Mouse (Mus musculus) neural tube, embryonic 14.5 days (tissue): ENCODE data around the gene Bloc1s5. TPM values are rescaled to one million over a fixed set of nuclear protein-coding genes. Genes with fewer than 3 reads are reported as not detected.

ENCODE experiments used
- ATAC-seq: fragments of 200-750 bp; cut with Nextera tagmentation; 2 replicates; pipeline ENCODE4 v1.8.0; 2017; ENCODE audit warnings: low read depth, mild to moderate bottlenecking, moderate TSS enrichment, moderate library complexity
- H3K27ac ChIP-seq: fragments of 300-500 bp; sonication (generic); 2 replicates; pipeline ENCODE4 v1.5.1; 2014; ENCODE audit warnings: low read depth, mild to moderate bottlenecking, control low read depth, low read length, moderate library complexity, mixed read lengths
- H3K27me3 ChIP-seq: fragments of 300-500 bp; sonication (generic); 2 replicates; pipeline ENCODE4 v1.6.1; 2014; ENCODE audit warnings: low read length; ENCODE audit not compliant: control insufficient read depth, insufficient read depth
- H3K36me3 ChIP-seq: fragments of 300-500 bp; sonication (generic); 2 replicates; pipeline ENCODE4 v1.6.1; 2014; ENCODE audit warnings: low read length, mixed read lengths; ENCODE audit not compliant: control insufficient read depth, insufficient read depth
- H3K4me1 ChIP-seq: fragments of 300-500 bp; sonication (generic); 2 replicates; pipeline ENCODE4 v1.6.1; 2014; ENCODE audit warnings: low read length; ENCODE audit not compliant: control insufficient read depth, insufficient read depth
- H3K4me2 ChIP-seq: fragments of 300-500 bp; sonication (generic); 2 replicates; pipeline ENCODE4 v1.6.1; 2014; ENCODE audit warnings: mild to moderate bottlenecking, low read depth, low read length, control low read depth
- H3K4me3 ChIP-seq: fragments of 300-500 bp; sonication (generic); 2 replicates; pipeline ENCODE4 v1.5.1; 2014; ENCODE audit warnings: low read depth, low read length, control low read depth, mixed read lengths
- H3K9ac ChIP-seq: fragments of 300-500 bp; sonication (generic); replicated peaks from 2 replicates; pipeline ENCODE4 v1.6.1; 2014; ENCODE audit warnings: low read depth, mild to moderate bottlenecking, control low read depth, low read length, mixed read lengths
- H3K9me3 ChIP-seq: fragments of 300-500 bp; sonication (generic); 2 replicates; pipeline ENCODE4 v1.6.1; 2016; ENCODE audit warnings: low read length; ENCODE audit not compliant: control insufficient read depth
- WGBS: fragments of 180-500 bp; shearing (Covaris S2); extraction: QIAGEN DNeasy Blood & Tissue Kit; methylation state at CpG from one replicate; pipeline ENCODE4 v1.1.7; 2014; 5-methylcytosine and 5-hydroxymethylcytosine counted together
- polyA plus RNA-seq: library from polyadenylated mRNA; unstranded; fragments of >200 nt; fragmentation: Nextera tagmentation; extraction: Ambion mirVana; gene quantifications from 2 replicates; pipeline ENCODE4 v1.2.1, GENCODE M21; 2014

Bloc1s5 gene
- polyA plus RNA-seq, 1 experiment from 2014 or later = 18.1 TPM

GRCm38 (mm10) chr13:38612179-38612578 lies 22.7 kb downstream of the Bloc1s5 start:
- Histone ChIP-seq H3K4me3 (no peak overlapping the region), H3K36me3 (no peaks in the 10 kb centered on the region), H3K9me3 (no peaks in the 10 kb centered on the region), H3K4me2 (no peak overlapping the region), H3K27me3 (no peaks in the 10 kb centered on the region), H3K4me1 (no peaks in the 10 kb centered on the region), H3K9ac (no peak overlapping the region), H3K27ac (no peak overlapping the region)
- 96% methylated on average over 4 of the region's 4 CpGs for WGBS
- ATAC-seq = no peak

- H3K36me3 ChIP-seq = no peaks in the 10 kb centered on the region
- H3K4me2 ChIP-seq = no peak overlapping the region
- no peak overlapping the region for H3K9ac ChIP-seq
- H3K4me1 ChIP-seq = no peaks in the 10 kb centered on the region
- no peak overlapping the region for H3K27ac ChIP-seq
- H3K27me3 ChIP-seq = no peaks in the 10 kb centered on the region
- 91% methylated on average over 6 of the region's 6 CpGs for WGBS
- no peak overlapping the region for H3K4me3 ChIP-seq
- ATAC-seq = no peak
- H3K9me3 ChIP-seq = no peaks in the 10 kb centered on the region
Measured at GRCm38 (mm10) chr13:38610336-38610735, 24.6 kb downstream of the Bloc1s5 start.

GRCm38 (mm10) chr13:38607130-38607529 lies 27.8 kb downstream of the Bloc1s5 start:
- Histone ChIP-seq H3K9me3 (no peaks in the 10 kb centered on the region), H3K9ac (no peak overlapping the region), H3K4me1 (no peaks in the 10 kb centered on the region), H3K36me3 (peaks cover 7% of the 10 kb centered on the region; the same call in 1 of the 2 replicates), H3K4me3 (no peak overlapping the region), H3K4me2 (no peak overlapping the region), H3K27ac (no peak overlapping the region), H3K27me3 (no peaks in the 10 kb centered on the region)
- no peak for ATAC-seq
- 95% methylated on average over 6 of the region's 6 CpGs for WGBS

GRCm38 (mm10) chr13:38605353-38605752 lies 29.6 kb downstream of the Bloc1s5 start:
- 86% methylated on average over 6 of the region's 6 CpGs for WGBS
- Histone ChIP-seq H3K36me3 (peaks cover 7% of the 10 kb centered on the region; the same call in 1 of the 2 replicates), H3K27ac (no peak overlapping the region), H3K4me2 (no peak overlapping the region), H3K9ac (no peak overlapping the region), H3K9me3 (no peaks in the 10 kb centered on the region), H3K4me3 (no peak overlapping the region), H3K4me1 (no peaks in the 10 kb centered on the region), H3K27me3 (no peaks in the 10 kb centered on the region)
- ATAC-seq = no peak

- no peaks in the 10 kb centered on the region for H3K4me1 ChIP-seq
- no peak overlapping the region for H3K4me3 ChIP-seq
- 90% methylated on average over 13 of the region's 13 CpGs for WGBS
- H3K27me3 ChIP-seq = no peaks in the 10 kb centered on the region
- no peak overlapping the region for H3K9ac ChIP-seq
- no peaks in the 10 kb centered on the region for H3K9me3 ChIP-seq
- H3K27ac ChIP-seq = no peak overlapping the region
- no peak overlapping the region for H3K4me2 ChIP-seq
- ATAC-seq = no peak
- peaks cover 7% of the 10 kb centered on the region; the same call in 1 of the 2 replicates for H3K36me3 ChIP-seq
Measured at GRCm38 (mm10) chr13:38602966-38603365, 31.9 kb downstream of the Bloc1s5 start.

- no peak for ATAC-seq
- Histone ChIP-seq H3K27ac (no peak overlapping the region), H3K27me3 (no peaks in the 10 kb centered on the region), H3K4me2 (no peak overlapping the region), H3K9me3 (no peaks in the 10 kb centered on the region), H3K36me3 (peaks cover 7% of the 10 kb centered on the region; the same call in 1 of the 2 replicates), H3K9ac (no peak overlapping the region), H3K4me1 (no peaks in the 10 kb centered on the region), H3K4me3 (no peak overlapping the region)
- 73% methylated on average over 17 of the region's 17 CpGs for WGBS
Measured at GRCm38 (mm10) chr13:38602243-38602832, 32.6 kb downstream of the Bloc1s5 start.

GRCm38 (mm10) chr13:38600811-38601210 lies 34.1 kb downstream of the Bloc1s5 start:
- Histone ChIP-seq H3K4me3 (no peak overlapping the region), H3K9me3 (no peaks in the 10 kb centered on the region), H3K4me1 (no peaks in the 10 kb centered on the region), H3K27ac (no peak overlapping the region), H3K27me3 (no peaks in the 10 kb centered on the region), H3K36me3 (peaks cover 7% of the 10 kb centered on the region; the same call in 1 of the 2 replicates), H3K9ac (no peak overlapping the region), H3K4me2 (no peak overlapping the region)
- ATAC-seq = no peak
- 92% methylated on average over 11 of the region's 11 CpGs for WGBS

GRCm38 (mm10) chr13:38597076-38597475 lies 37.8 kb downstream of the Bloc1s5 start:
- ATAC-seq = no peak
- no peaks in the 10 kb centered on the region for H3K36me3 ChIP-seq
- no peak overlapping the region for H3K4me2 ChIP-seq
- H3K27ac ChIP-seq = no peak overlapping the region
- no peaks in the 10 kb centered on the region for H3K27me3 ChIP-seq
- WGBS = 77% methylated on average over 3 of the region's 3 CpGs
- H3K4me1 ChIP-seq = no peaks in the 10 kb centered on the region
- H3K4me3 ChIP-seq = no peak overlapping the region
- H3K9me3 ChIP-seq = no peaks in the 10 kb centered on the region
- H3K9ac ChIP-seq = no peak overlapping the region

- WGBS = 91% methylated on average over 4 of the region's 4 CpGs
- Histone ChIP-seq H3K27me3 (no peaks in the 10 kb centered on the region), H3K4me3 (no peak overlapping the region), H3K9me3 (no peaks in the 10 kb centered on the region), H3K36me3 (no peaks in the 10 kb centered on the region), H3K4me1 (no peaks in the 10 kb centered on the region), H3K4me2 (no peak overlapping the region), H3K27ac (no peak overlapping the region), H3K9ac (no peak overlapping the region)
- ATAC-seq = no peak
Measured at GRCm38 (mm10) chr13:38596461-38596860, 38.4 kb downstream of the Bloc1s5 start.
